Mouse (Mus musculus): ENCODE data around the gene Slpi.
A peak's percentile ranks its signal among the peaks of the same experiment; 100 is the strongest.

GRCm38 (mm10) chr2:164389499-164389898 lies 604 bp upstream of the Slpi start:
- peak; percentile 59 for TF ChIP-seq CTCF (IDR thresholded peaks at IDR 0.05; ENCODE audit: low read depth, low read length)
- TF ChIP-seq POLR2A (IDR thresholded peaks at IDR 0.05; ENCODE audit: insufficient read depth, low read length): no peak
- no peak for TF ChIP-seq EP300 (IDR thresholded peaks at IDR 0.05; ENCODE audit: insufficient read depth, low read depth, low read length)
